Mouse (Mus musculus): ENCODE measurements at regions not wholly inside any gene's neighbourhood (a gene's known extent, or its start where the extent isn't known, plus 50 kb on each side); places are given as distances from the start of the nearest gene placed in this dataset.

DNA sequence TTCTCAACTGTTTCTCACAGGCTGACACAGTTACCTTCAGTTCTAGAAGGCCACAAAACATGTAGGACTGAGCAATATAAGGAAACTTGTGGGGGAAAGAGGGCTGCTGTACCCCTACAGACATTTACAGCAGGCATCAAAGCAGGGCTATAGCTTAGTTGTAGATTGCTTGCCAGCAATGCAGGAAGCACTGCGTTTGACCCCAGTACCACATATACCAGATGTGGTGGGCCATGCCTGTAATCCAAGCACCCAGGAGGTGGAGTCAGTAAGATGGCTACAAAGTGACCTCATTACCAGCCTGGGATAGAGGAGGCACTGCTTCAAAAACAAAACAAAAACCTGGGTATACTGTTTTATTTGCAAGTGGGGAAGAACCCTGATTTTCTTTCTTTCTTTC is 165.3 kb upstream of the Bcl6 start:
- TF ChIP-seq CTCF (IDR thresholded peaks at IDR 0.05; ENCODE audit: low read depth) (no peak), EP300 (IDR thresholded peaks at IDR 0.05; ENCODE audit: low read depth) (no peak)

All from heart, postnatal 0 days (tissue).